Mouse (Mus musculus) lung, postnatal 4 days (tissue): ENCODE results near the gene Wdr25.

Experiments used
- DNase-seq, 2 experiments: peaks; one replicate each; pipeline ENCODE4 v3.0.0; 2021

The Wdr25 gene

GRCm38 (mm10) chr12:108901346-108901745 is 7.9 kb downstream of the Wdr25 start:
- peak in 1 of 2 experiments; percentile 28 for DNase-seq

- DNase-seq = peak; percentile 49 to 65
Measured at GRCm38 (mm10) chr12:108902940-108903339, 9.5 kb downstream of the Wdr25 start.

- peak; percentile 21 to 62 for DNase-seq
Measured at GRCm38 (mm10) chr12:108903600-108904275, 10.3 kb downstream of the Wdr25 start.

DNA sequence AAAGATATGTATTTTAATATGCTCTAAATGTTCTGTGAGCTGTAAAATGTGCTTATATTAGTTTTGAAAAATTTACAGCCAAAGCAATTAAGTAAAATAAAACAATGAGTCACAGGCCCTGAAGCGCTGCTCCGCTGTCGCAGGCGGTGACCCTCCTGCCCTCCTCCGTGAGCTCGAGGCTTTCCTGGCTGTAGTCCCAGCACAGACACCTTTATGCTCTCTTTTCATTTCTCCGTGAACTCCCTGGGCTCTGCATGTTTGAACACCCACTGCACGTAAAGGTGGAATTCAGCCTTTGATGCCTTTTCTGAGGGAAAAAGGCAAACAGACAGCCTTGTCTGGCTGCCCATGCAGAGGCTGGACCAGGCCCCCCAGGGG is 10.8 kb downstream of the Wdr25 start:
- peak in 1 of 2 experiments; percentile 18 for DNase-seq

- DNase-seq = no peak
Measured at GRCm38 (mm10) chr12:108905620-108906302, 12.3 kb downstream of the Wdr25 start.

DNA sequence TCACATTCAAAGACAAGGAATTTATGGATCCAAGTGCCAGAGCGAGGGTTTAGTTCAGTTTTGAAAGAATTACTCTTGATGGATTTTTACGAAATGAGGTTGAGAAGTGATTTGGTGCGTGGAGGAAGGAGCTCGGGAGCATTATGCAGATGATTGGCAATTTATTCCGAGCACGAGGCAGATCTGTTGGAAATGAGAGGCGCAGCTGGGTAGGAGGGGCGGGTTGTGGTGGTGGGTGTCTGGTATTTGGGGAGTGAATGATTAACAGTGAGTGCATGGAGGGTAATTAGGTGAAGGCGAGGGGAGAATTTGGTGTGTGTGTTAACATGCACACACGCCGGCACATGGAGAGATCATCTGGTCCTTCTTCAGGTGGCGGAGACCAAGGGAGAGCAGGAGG is 13.0 kb downstream of the Wdr25 start:
- no peak for DNase-seq

- no peak for DNase-seq
Measured at GRCm38 (mm10) chr12:108909846-108910433, 16.5 kb downstream of the Wdr25 start.

DNA sequence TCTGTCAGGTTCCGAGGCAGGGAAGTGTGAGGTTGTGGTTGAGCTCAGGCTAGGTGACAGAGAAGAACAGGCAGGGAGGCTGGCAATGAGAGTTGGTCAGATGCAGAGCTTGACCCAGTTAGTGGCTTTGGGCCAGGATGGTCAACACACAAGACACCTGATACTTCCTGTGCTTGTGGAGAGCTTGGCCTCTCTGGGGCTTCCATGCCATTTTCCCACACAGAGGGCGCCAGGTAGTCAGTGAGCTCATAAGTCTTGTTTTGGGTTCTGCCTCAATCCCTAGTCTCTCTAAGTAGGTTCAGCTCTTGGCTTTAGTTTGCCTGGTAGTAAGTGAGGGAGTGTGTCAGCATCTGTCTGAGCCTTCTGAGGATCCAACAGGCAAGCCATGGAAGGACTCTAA is 19.0 kb downstream of the Wdr25 start:
- DNase-seq = no peak

DNA sequence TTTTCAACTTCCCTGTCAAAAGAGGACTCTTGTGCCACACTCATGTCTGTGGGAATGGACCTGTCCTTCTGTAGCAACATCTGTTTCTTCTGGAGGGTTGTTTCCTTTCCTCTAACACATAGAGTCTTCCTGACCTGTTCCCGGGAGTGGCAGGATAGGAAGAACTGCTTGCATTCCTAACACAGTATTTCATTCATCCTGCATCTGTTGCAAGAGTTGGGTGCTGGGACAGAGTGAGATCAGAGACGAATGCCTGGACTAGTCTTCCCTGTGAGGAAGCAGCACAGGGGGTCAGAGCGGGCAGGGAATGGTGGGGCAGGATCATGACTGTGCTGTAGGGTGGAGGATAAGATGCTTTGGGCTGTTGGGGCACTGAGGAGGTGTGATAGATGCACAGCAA is 20.8 kb downstream of the Wdr25 start:
- no peak for DNase-seq

DNA sequence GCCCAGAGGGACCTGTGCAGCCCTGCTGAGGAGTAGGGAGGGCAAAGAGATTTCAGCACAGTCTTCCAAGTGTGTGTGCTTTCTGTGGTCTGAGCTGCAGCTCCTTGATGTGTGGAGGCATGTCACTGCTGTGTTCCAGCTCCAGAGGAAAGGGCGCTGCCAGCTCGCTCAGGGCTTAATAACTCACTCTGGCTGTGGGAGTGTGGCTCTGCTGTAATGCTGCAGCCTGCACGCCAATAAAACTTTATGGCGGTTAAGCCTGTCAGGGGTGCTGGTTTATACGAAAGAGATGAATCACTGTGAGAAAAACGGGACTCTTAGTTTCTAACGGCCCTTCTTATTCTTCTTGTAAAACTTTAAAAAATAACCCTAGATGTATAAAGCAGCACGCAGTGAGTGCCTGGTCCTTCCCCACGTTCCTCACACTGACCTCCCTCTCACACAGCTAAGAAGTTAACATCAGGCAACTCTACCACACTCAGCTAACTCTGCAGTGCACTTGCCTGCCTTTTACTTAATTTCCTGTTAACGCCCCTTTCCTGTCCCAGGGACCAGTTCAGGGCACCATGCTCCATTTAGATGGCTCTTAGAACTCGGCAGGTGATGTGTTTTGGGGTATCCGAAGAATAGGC is 21.4 kb downstream of the Wdr25 start:
- DNase-seq = no peak

DNA sequence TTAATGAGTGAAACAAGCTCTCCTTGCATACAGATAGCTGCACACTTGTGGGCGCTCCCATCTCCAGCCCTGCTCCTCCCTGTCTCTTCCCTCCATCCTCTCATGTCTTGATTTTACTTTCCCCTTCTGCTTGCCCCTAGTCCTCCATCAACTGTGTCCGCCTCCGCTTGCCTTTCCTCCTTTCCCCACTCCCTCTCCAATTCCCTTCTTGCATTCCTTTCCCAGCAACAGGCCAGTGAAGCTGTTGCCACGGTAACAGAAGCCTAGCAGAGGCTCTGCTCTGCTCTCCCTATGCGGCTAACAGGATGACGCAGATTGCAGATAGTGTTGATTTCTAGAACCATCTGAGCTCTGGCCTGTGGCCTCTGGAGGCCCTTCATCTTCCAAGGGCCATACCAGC is 22.5 kb downstream of the Wdr25 start:
- DNase-seq = no peak

GRCm38 (mm10) chr12:108916447-108917042 is 23.1 kb downstream of the Wdr25 start:
- no peak for DNase-seq

- no peak for DNase-seq
Measured at GRCm38 (mm10) chr12:108917509-108917908, 24.1 kb downstream of the Wdr25 start.

- no peak for DNase-seq
Measured at GRCm38 (mm10) chr12:108918753-108919152, 25.3 kb downstream of the Wdr25 start.

GRCm38 (mm10) chr12:108926606-108927111 is 33.2 kb downstream of the Wdr25 start:
- DNase-seq = no peak

DNA sequence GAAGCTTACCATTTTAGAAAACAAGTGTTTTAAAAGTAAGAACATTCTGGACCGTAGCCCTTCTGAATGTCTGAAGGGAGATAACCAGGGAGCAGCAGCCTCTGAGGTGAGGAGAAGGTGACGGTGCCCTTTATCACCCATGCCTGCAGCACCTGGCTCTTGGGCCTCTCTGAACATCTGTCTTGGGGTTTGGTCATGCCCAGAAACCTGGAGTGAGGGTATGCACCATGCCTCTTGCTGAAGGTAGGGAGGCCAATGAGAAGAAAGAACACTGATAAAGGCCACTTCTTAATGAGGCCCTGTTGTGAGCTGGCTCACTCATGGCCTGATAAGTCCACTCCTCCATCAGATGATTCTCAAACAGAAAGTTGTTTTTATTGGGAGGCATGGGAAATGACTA is 34.8 kb downstream of the Wdr25 start:
- no peak for DNase-seq

GRCm38 (mm10) chr12:108929475-108929874 is 36.0 kb downstream of the Wdr25 start:
- no peak for DNase-seq

DNA sequence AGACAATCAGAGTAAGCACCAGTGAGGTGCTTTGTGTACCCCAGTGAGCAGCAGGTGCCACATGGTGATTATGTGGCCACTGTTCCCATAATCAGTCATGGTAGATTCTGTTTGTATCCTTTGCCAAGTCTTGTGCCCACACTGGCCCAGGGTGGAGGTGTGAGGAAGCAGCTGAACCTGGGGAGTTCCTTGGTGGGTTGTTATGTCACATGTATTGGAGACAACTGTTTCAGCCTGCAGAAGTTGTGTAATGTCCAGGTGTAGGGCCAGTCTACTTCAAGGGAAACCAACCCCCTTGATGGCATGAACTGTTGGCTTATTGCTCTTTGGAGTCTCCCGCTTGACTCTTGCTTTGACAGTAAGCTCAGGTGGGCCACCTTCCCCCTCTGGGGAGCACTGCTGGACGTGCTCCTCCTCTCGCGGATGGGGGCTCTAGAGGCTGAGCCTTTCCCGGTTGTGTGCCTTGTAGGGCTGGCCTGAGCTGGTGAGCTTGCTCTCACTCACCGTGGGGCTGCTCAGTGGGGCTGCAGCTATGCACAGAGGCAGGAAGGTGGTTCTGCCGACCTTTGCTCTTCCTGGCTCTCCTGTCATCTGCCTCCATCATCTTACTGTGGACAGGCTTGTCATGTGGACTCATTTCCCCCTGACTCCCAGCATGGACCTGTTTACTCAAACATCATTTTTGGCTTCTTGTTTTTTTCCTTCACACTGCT is 38.1 kb downstream of the Wdr25 start:
- DNase-seq = no peak

DNA sequence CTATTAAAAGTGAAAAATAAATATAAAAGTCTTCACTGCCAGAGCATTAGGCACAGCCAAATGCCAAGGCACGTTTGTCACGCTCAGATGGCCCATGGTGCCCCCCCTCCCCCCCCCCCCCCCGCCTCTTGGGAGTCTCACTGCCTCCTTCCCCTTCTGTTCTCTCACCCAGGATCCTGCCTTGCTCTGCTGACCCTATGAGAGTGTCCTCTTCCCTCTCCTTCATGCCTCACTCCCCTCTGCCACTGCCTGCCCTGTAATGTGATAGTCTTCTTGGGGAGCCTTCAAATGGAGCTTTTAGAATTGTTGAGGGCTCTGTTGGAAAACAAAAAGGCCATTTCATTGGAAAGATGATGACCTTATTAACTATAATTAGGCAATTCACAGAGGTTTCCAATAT is 38.7 kb downstream of the Wdr25 start:
- no peak for DNase-seq

- DNase-seq = peak in 1 of 2 experiments; percentile 42
Measured at GRCm38 (mm10) chr12:108934231-108934630, 40.8 kb downstream of the Wdr25 start.

- DNase-seq = no peak
Measured at GRCm38 (mm10) chr12:108936834-108937233, 43.4 kb downstream of the Wdr25 start.

GRCm38 (mm10) chr12:108937506-108937905 is 44.1 kb downstream of the Wdr25 start:
- no peak for DNase-seq
